Mouse (Mus musculus) 3134 (cell line): Measurements from ENCODE around the gene Spata32.

Experiments used
- DNase-seq: peaks from one replicate; pipeline ENCODE4 v3.0.0-alpha.2; 2011; ENCODE audit warnings: low spot score; ENCODE audit not compliant: insufficient read length; ENCODE audit errors: extremely low read depth

Spata32 gene

DNA sequence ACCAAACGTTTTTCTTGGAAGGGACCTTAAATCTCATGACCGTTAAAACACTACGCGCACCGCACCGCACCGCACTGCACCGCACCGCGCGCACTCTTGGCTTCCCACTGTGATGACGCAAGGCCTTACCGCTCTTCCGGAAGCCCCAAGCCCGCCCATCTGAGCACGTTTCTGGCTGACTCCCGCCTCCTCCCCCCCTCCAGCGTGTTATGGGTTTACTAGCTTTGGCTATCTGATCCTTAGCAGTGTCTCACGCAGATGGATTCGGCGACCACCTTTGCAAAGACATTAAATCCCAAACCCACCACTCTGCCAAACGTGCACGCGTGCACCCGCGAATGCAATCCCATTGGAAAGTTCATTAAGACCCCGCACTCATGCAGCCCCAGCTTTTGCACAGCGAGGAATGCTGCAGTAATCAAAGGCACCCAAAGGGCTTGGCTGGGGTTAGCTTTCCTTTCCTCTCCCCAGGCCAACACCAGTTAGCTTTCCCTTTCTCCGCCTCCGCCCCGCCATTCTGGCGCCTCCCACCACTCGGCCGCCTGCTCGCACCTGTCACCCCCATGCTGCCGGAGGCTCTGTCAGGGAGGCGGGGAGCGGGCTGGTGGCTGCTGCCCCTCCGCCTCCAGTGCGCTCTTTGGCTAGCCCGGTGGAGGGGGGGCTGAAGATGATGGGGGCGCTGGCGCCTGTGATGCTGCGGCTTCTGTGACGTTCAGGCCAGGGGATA, at the start of gene Spata32:
Spata32 (minus strand) TSS at position 643 of the 727 bp plus-strand sequence.
- no peak for DNase-seq

DNA sequence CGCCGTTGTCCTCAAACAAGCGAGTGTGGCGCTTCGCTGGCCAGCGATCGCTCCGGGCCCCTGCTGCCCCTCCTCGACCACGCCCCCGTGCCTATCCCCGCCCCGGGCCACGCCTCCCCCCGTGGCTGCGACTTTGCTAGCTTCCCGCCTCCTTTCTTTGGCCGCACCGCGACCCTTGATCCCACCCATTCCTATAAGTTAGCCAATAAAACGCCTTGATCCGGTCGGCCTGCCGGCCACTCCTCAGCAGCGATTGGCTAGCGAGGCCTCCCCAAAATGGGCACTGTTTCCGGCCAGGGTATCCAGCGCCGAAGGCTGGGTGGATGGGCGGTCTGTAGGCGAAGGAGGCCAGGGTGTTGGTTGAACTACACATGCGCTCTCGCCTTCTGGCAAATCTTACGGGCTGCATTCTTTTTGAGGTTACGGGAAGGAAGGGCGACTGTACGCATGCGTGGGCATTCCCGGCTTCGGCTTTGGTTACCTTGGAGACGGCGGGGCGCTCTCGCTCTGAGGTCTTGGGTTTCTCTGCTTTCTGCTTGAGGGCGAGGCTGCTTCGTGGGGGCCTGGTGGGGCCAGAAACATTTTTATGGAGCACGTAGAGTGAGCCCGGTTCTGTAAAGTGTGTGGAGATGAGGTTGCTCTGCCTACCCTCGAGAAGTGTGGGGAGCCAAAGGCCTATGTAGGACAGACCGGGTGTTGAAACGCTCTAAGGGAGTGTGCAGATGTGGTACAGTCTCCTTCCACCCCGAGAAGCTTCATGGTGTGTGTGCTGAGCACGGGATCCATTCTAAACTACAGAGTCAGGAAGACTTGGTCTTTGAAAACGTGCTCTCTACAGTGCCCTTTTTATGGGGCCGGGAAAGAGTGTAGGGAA, 49.4 kb upstream of the Spata32 start, which contains the start of gene Map3k14:
Map3k14 (minus strand) TSS at position 127 of the 874 bp plus-strand sequence.
- DNase-seq, result peak; percentile 100

DNA sequence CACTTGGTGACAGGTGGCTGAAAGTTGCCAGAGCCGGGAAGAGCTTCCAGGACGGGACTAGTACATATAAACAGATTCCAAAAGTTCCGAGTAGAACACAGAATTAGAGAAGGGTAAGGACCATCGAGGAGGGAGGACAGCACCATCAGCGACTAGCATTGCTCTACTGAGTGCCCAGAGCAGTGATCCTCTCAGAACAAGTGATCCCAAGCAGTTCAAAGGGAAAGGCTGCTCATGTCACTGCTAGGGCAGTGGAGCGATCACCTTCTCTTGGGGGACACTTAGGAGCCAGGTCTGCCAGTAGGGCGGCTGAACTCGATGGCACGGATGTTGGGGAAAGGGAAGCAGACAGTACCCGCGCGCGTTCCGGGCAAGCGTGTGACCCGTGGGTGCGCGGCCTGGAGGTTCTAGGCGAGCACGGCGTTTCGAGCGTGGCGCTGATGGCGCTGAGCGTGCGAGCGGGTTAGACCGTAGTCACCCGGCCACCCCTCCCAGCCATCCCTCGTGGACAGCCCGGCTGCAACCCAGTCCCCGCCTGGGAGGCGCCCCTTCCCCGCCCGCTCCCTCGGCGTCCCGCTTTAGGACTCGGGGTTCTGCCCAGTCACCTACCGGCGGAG, 48.6 kb upstream of the Spata32 start:
- no peak for DNase-seq

- no peak for DNase-seq
These were observed 47.6 kb upstream of the Spata32 start for GRCm38 (mm10) chr11:103265856-103266255.

GRCm38 (mm10) chr11:103265211-103265610, 47.0 kb upstream of the Spata32 start:
- no peak for DNase-seq

DNA sequence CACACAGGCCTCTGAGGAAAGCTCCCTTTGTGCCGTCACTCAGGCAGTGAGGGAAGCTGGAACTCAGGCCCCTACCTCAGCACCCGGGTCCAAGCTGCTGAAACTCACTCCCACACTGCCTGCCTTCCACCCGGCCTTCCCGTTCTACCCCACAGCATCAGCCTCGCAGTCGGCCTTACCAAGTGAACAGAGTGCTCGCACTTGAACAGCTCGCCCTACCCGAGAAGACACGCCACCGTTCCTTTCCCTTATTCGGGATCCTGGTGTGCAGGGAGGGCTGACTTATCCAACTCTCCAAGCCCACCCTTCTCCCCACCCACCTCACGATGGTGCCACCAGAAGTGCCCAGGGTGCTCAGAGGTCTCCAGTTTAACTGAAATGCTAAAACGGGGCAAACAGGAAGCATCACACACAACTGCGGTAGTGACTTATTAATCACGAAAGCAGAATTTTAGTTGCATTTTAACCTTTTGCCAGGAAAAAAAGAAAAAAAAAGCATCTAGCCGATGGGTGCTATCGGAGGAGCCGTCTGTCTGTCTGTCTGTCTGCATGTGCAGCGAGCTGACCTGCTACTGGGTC, 46.3 kb upstream of the Spata32 start:
- no peak for DNase-seq

- DNase-seq, result no peak
These were observed 45.3 kb upstream of the Spata32 start for GRCm38 (mm10) chr11:103263551-103263950.

- DNase-seq, result peak; percentile 73
These were observed 44.4 kb upstream of the Spata32 start for GRCm38 (mm10) chr11:103262412-103263267.

DNA sequence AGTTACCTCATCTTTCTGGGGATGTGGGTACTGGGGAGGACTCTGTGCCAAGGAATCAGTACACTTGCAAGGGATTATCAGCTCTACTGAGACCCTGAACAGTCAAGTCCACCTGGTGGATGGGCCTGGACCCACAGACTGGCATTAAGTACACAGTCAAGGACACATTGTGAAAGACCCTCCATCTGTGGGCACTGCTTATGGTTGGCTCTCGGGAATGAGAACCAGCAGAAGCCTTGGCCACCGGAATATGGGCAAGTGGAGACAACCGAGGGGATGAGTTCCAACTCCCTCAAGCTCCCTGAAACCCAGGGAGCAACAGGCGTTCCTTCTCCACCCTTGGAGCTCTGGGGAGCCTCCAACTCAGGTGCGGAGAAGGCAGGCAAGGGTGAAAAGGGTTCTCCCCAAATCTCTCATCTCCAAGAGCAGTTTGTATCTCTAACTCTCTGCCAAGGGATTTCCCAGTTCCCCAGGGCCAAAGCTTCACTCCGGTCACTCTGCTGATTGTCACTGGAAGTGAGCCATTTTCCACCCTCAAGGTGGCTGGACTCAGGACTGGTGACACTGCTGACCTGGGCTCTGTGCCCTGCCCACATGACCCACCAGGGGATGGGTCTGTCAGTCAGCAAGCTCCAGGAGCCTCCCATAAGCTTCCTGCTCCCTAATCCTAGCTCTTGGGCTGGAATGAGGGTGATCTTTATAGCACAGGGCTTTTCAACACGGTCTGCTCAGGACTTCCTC, 43.6 kb upstream of the Spata32 start:
- DNase-seq, result no peak

DNA sequence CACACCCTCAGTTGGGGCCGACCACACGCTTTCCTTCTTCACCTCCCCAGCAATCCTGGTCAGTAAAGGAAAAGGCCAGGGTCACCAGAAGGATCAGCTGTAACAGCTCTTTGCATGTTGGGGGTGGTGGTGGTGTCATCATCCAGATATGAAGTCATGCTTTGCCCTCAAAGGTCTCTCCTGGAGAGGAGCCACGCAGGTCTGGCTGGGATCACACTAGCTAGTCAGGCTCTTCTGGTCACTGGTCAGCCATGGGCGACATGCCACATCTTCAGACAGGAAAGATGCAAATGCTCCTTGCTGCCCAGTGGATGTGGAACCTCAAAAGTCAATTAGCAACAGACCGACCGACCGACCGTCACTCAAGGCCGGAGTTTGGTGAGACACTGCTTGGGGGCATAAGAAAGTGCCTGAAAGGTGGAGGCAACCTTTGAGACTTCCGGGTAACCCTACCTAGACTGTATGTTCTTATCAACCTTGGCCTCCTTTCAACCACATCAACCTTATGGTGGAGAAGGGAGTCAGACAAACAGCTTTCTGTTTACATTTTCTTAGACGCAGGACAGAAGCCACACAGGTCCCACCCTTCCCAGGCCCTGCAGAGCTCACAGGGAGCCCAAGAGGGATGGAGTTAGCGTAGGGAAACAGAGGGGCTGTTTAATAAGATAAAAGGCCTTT, 42.4 kb upstream of the Spata32 start:
- no peak for DNase-seq

GRCm38 (mm10) chr11:103260034-103260433, 41.8 kb upstream of the Spata32 start:
- DNase-seq, result no peak

DNA sequence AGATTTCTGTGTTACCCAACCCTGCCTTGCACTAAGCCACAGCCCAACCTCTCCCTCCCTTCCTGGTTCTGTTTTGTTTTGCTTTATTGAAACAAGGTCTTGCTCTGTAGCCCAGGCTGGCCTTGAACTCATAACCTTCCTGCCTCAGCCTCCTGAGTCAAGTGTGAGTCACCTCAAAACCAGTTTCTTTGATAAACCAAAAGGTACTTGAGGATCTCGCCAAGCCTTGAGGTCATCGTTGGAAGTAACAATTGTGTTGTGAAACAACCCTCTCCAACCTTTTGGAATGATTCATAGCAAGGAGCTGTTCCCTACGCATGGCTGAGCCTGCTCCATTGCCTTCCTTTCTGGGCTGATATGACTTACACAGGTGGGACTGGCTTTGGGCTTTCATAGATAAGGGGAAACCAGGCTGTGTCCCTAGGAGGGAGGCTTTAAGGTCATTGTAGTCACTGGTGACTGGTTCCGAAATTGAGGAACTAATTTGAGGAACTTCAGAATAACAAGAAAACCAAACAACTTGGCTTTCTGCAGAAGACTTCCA, 39.8 kb upstream of the Spata32 start:
- DNase-seq, result peak; percentile 53

GRCm38 (mm10) chr11:103253605-103254004, 35.4 kb upstream of the Spata32 start:
- no peak for DNase-seq

DNA sequence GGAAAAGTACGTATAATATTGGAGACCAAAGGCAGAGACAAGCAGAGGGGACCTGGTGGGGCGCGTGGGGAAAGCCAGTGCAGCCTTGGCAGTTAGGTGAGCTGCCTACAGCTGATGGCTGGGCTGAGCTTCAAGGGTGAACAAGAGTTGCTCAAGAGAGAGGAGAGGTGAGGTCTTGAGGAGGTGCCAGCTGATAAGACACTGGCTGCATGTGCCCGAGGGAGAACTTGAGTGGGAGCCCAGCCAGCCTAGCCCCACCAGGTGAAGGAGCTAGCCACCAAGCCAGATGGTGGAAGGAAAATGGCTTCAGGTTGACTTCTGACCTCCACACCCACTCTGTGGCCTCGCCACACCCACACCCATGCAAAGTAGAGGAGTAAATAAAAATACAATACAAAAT, 34.1 kb upstream of the Spata32 start:
- no peak for DNase-seq

- DNase-seq, result no peak
These were observed 32.1 kb upstream of the Spata32 start for GRCm38 (mm10) chr11:103250324-103250723.

DNA sequence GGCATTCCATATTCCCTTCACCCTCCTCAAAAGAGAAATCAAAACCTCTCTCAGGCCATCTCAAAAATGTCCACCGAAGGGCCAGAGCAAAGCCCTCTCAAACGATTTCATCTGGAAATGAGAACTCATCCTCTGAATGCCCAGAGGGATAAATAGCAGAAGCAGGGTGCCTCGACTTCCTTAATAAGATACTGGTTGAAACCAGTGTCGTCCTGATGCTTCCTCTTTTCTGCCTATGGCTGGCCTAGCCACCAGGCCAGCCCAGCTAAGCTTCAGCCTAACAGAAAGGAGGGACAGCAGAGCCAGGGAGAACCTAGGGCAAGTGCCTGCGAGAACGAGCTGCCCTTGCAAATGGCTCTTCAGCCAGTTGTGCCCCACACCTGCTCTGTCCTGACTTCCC, 31.3 kb upstream of the Spata32 start:
- DNase-seq, result no peak

GRCm38 (mm10) chr11:103248837-103249236, 30.6 kb upstream of the Spata32 start:
- no peak for DNase-seq

DNA sequence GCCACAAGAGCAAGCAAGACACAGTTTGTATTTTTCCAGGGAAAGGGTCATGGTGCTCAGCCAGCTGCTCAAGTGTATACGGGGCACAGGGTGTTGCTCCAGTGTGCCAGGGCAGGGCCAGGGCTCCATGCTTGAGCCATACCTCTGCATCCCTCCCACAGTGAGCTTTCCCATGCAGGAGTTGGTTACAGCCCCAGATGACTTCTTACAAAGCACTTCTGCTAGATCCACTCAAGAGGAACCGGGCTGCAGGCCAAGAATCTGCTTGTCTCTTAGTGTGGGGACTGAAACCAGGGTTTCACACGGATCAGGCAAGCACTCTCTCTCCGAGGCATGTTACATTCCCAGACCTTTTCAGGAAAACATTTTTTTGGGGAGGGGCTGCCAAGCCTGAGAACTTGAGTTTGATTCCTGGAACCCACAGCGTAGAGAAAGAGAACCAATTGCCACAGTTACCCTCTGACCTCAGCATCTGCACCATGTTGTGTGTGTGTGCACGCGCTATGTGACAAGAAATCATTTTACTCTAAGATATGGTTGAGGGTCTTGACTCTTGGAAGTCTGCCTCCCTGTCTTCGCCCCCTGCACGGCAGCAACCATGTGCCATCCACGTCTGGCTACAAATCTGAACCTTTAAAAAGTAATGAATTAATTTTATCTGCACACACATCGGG, 29.4 kb upstream of the Spata32 start:
- peak; percentile 63 for DNase-seq
